Mouse (Mus musculus) megakaryocyte, adult 5-6 weeks (primary cell): ENCODE measurements at regions not wholly inside any gene's neighbourhood (a gene's known extent, or its start where the extent isn't known, plus 50 kb on each side); places are given as distances from the start of the nearest gene placed in this dataset.

Experiments
- ATAC-seq: 2 replicates; pipeline ENCODE4 v1.8.0; 2016; ENCODE audit warnings: mild to moderate bottlenecking, inconsistent platforms; ENCODE audit not compliant: poor library complexity, severe bottlenecking

DNA sequence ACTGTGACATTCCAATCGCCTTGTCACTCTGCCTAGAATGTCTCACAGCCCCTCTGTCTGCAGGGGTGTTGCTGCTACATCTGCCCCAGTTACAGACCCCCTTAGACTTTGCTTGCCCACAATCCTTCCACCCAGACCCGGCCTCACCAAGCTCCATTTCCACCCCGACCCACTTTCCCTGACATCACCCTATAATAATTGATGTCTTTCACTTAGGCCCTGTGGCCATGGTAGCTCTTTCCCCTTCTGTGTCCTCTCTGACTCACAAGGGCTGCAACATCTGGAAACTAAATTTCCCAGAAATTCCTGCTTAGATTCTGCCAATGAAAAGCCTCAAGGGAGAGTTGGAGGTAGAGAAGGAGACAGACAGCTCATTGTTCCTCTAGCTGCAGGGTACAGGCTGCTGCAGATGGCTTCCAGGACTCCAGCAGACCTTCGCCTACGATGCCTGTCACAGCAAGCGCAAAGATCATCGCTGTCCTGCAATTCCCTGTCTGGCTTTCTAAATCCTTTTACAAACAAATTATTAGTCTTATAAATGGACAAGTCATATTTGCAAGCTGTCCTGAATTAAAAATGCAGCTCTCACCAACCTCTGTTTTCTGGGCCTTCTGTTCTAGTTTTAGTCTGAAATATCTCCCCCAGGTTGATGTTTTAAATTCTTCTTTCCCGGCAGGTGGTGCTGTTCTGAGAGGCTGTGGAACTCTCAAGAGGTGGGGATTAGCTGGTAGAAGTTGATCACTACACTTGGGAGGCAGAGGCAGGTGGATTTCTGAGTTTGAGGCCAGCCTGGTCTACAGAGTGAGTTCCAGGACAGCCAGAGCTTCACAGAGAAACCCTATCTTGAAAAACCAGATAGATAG lies 104.9 kb upstream of the Oxgr1 start:
- no peak for ATAC-seq

GRCm38 (mm10) chr14:120148803-120149202 lies 106.6 kb upstream of the Oxgr1 start:
- ATAC-seq, result no peak

DNA sequence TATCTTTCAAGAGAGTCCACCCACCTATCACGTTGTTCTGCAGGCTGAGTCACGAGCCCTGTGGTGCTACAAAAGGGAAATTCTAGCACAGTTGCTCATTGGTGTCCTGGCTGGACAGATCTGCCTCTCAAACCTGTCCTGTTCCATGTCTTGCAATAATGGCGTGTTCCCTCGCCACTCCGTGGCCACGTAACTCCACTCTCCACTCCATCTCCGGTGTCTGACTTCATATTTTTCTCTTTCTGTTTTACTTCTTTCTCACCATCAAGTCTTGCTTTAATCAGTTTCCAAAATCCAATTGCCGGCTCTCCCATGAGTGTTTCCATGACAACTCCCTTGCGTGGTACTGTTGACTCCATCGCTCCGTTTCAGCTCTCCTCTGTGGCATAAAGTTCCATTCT lies 107.1 kb upstream of the Oxgr1 start:
- no peak for ATAC-seq

- no peak for ATAC-seq
Observed at GRCm38 (mm10) chr14:120150589-120150988, 108.4 kb upstream of the Oxgr1 start.

GRCm38 (mm10) chr14:120154413-120154812 lies 112.2 kb upstream of the Oxgr1 start:
- ATAC-seq, result no peak

DNA sequence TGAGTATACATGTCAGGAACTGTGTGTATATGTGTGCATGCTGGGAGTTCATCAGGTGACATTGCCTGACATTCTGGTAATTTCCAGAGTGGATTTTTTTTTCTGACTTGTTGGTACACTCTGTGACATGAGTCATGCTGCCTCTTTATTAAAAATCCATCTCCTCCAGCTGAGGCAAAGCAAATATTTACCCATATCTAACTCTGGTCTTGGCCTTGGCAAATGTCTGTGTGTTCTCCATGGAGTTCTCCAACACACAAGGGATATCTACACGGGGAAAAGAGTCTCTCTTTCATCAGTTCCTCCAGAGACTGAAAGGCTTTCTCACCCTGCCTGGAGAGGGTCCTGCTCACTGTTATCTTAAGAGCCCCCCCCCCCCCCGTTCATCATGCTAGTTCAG lies 111.3 kb upstream of the Mbnl2 start:
- ATAC-seq, result no peak

- no peak for ATAC-seq
Observed at GRCm38 (mm10) chr14:120165496-120166045, 109.9 kb upstream of the Mbnl2 start.

GRCm38 (mm10) chr14:120170733-120171132 lies 104.7 kb upstream of the Mbnl2 start:
- ATAC-seq, result no peak

DNA sequence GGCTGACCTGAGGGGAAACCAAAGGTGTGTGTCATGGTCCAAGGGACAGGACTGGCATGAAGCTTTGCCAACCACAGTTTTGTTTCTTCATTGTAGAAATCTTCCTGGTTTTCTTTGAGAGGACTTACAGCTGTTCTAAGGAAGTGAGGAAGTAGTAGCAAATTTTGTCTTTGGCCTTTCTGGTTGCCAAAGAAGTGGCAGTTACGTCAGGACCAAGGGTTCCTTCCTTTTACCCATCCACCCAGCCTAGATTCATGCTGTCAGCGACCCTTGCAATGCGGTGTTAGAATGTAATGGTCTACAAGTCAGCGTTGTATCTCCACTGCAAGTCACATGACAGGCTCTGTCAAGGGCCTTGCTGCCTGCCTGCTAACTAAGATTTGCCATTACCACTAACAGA lies 103.4 kb upstream of the Mbnl2 start:
- peak; percentile 77 for ATAC-seq

- ATAC-seq, result no peak
Observed at GRCm38 (mm10) chr14:120172844-120173243, 102.6 kb upstream of the Mbnl2 start.

DNA sequence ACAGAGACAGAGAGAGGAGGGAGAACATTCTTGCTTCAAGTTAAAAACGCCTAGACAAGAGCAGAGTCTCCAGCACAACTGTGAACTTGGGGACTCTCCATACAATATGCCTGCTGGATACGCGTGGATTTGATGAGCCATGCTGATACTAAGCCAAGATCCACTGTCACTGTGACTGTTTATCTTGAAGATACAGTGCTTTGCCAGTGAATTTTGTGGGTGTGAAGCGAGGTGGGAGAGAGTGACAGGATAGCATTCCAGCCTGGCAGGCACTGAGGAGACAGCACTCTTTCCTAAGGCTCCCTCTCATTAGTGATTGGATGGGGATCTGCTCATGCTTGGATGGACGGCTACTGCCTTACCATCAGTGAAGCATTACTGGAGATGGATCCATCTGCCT lies 100.9 kb upstream of the Mbnl2 start:
- ATAC-seq, result no peak

DNA sequence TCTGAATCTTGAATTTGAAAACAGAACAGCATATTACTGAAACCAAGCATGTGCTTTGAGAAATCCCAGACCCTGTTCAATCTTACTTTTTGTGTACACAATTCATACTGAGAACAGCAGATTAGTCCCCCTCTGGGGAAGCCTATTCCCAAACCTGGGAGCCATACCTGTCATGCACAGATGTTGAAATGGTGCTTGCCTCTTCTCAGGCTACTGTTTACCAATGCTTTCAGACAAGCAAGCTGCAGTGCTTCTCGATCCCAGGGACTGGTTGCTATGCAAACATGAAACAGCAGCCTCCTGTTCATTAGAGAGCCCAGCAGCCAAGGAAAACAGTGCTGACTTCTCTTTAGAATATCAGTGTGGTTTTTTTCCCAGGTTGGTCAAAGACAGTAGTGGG lies 80.3 kb upstream of the Mbnl2 start:
- no peak for ATAC-seq

GRCm38 (mm10) chr14:120211741-120212140 lies 63.7 kb upstream of the Mbnl2 start:
- ATAC-seq, result no peak

DNA sequence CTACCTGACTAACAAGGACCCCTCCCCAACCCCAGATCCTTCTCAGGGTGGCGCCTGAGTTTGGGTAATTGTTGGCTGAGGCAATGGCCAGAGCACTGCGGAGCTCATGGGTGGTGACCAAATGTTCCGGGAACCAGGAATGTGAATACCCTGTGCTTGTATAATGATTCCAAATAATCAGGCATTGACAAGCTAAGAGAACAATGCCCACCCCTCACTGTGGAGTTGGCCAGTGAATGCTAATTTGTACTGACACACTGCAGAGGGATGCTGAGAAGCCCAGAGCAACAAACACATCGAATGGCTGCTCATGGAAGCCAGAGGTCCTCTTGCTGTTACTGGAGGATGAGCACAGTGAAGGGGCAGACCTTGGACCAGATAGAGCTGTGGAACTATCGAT lies 62.8 kb upstream of the Mbnl2 start:
- no peak for ATAC-seq

DNA sequence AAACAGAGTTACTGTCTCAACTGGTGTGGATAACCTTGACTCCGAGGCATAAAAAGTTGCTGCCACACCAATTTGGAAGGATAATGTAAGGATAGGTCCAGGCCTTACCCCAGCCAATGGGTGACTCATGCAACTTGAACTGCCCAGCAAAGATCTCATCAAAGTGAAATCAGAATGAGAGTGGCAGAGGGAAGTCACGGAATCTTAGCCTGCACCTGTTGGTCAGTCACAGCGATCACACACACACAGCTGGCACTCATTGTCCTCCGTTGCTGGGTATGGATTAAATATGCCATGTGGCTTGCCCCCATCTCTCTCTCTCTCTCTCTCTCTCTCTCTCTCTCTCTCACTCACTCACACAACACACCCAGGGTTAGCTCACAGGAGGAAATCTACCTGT lies 56.2 kb upstream of the Mbnl2 start:
- no peak for ATAC-seq

DNA sequence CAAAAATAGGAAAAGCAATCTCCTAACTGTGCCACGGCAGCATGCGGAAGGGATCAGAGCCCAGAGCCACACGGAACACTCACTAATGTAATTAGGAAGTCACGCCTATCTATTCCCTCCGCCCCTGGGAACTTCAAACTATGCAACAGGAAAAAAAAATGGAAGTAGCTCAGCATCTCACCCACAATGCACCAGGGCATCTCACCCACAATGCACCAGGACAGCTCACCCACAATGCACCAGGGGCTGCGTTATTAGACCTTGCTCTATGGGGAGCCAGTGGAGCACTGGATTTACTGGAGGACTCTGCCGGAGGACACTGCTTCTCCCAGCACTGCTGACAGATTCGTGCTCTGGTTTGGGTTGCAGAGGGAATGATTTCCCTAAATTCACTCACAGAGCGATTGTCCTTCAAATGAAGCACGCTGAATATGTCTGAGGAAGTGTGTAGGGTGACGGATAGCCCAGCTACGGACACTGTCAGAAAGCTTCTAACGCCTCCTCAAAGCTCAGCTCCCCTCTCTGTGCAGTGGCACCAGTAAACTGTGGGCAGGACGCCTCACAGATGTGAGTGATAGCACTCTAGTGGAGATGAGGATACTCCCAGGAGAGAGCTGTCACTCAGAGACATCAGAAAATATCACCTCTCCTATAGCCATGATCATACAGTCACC lies 51.8 kb upstream of the Mbnl2 start:
- no peak for ATAC-seq

GRCm38 (mm10) chr14:120224202-120224846 lies 51.1 kb upstream of the Mbnl2 start:
- no peak for ATAC-seq

- no peak for ATAC-seq
Observed at GRCm38 (mm10) chr14:120225657-120226056, 49.8 kb upstream of the Mbnl2 start.
